Mouse (Mus musculus): ENCODE results near the gene St3gal2.
A peak's percentile ranks its signal among the peaks of the same experiment; 100 is the strongest.
"Not testable (repeated sequence)": the region's sequence is repeated elsewhere in the genome, so short reads cannot be mapped to it uniquely, and the experiment has no call there.

Gene St3gal2

DNA sequence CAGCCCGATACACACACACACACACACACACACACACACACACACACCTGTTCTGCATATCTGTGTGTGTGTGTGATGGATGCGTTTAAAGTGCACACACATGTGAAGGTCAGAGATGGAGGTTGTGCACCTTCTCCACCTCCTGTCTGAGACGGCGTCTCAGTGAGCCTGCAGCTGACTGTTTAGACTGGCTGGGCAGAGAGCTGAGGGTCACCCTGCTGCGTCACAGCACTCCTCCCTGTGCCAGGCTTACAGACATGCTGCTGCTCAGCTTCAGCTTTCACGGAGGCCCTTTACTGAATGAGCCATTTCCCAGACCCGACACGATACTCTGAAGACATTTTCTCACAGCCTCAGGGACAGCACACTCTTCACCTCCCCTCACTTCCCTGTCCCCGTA, 70.3 kb downstream of the St3gal2 start:
- DNase-seq (ENCODE audit: low spot score in 2 of 2): no peak

DNA sequence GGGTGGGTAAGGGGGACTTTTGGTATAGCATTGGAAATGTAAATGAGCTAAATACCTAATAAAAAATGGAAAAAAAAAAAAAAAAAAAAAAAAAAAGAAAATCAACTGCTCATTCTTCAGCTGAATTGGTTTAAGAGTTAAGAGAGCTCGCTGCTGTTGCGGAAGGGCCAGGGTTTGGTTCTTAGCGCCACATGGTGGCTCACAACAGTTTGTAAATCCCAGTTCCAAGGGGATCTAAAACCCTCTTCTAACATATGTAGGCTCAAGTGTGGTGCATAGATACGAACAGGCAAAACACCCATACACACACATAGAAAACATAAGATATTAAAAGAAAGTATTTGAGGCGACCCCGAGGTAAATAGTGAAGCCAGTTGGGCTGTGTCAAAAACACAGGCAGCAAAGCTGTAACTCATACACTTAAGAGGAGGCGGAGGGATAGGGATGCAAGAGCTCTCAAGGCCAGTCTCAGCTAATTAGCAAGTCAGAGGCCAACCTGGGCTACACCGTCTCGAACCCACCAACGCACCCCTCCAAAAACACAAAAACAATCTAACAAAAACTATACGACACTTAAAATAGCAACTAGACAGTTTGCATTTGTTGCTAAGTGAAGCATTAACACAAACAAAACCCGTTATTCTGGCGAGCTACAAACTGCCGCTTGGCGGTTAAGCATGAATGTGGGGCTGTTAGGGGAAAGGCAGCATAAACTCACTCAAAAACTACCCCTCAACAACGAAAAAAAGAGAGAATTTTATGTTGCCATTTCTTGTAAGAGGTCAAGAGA, 77.1 kb downstream of the St3gal2 start:
- DNase-seq (ENCODE audit: low spot score in 2 of 2): no peak

DNA sequence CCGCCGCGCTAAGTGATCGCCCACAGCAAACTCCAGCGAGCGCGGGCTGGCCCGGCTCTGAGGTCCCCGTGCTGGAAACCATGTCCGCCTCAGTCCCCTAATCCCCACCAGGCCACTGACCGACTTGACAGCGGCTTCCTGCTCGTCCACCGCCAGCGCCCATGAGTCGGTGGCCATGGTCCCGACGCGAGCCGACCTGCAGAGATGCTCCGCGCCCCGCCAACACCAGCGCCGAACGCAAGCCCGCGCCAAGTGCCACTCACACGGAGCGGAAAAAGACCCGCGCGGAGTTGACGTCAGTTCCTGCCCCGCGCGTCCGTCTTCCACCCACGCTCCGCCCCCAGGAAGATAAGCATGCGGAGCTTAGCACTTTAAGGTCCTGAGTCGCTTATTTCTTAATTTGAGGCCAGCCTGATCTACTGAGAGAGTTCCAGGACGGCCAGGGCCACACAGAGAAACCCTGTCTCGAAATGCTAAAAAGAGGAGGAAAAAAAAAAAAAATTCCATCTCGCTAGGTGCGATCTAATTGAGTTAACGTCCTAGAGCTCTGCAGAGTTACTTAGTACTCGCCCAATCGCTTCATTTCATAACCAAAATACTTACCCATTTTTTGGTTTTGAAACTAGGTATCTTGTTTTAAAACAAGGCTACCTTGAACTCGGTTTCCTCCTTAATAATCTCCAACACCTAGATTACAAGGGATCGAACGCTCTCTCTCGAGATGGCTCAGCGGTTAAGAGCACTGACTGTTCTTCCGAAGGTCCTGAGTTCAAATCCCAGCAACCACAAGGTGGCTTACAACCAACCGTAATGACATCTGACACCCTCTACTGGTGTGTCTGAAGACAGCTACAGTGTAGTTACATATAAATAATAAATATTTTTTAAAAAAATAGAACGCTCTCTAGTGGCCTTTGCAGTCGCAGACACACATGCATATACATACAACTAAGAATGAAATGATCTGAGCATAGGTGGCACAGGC, 78.1 kb downstream of the St3gal2 start, which contains the start of gene Ddx19a:
Ddx19a (minus strand) TSS at position 254 of the 985 bp plus-strand sequence.
- DNase-seq (ENCODE audit: low spot score in 2 of 2): peak; percentile 92 to 93

DNA sequence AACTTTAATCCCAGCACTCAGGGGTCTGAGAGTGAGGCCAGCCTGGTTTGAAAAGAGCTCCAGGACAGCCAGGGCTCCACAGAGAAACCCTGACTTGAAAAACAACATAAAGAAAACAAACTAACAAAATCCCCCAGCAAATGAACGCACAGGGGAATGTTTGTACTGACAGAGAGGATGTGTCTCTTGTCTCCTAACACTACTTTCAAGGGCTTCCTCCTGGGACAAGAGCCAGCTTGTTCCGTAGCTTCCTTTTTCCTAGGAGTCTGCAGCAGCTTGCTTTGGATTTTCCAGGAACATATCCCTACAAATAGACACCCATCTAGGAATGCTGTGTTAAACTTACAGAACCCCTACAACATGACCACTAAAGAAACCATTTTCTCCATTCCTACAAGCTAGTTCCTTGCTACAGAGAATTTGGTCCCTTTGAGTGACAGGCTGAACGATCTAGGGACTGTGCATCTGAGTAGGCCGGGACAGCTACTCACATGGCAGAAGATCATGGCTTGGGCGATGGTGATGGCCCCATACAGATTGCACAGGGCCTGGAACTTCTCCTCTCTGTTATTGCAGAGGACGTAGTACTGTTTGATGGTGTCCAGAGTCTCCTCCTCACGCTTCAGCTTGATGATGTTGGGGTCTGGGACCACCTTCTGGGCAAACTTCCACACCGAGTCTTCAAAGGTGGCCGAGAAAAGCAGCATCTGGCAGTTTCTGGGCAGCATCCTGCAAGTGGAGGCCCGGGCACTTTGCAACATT, 90.7 kb downstream of the St3gal2 start:
- not testable (repeated sequence) for DNase-seq (ENCODE audit: low spot score in 2 of 2)

Data from right cerebral cortex, adult 2 months (tissue).